Mouse (Mus musculus) heart, adult 2 months (tissue): Measurements from ENCODE around the gene Tmco5. TPM values are rescaled to one million over a fixed set of nuclear protein-coding genes. Genes with fewer than 3 reads are reported as not detected.

Experiments
- DNase-seq, 2 experiments: peaks; one replicate each; pipeline ENCODE4 v3.0.0; 2021
- H3K27ac ChIP-seq: fragments of 200-600 bp; 2 replicates; pipeline ENCODE4 v1.8.1; 2022
- H3K27me3 ChIP-seq: fragments of 200-500 bp; 2 replicates; pipeline ENCODE4 v1.6.1; 2012; ENCODE audit warnings: mild to moderate bottlenecking, low read length, inconsistent platforms, mixed read lengths; ENCODE audit not compliant: control insufficient read depth, insufficient read depth
- H3K36me3 ChIP-seq: fragments of 200-500 bp; 2 replicates; pipeline ENCODE4 v1.6.1; 2012; ENCODE audit warnings: low read length, inconsistent platforms; ENCODE audit not compliant: control insufficient read depth, insufficient read depth
- H3K4me1 ChIP-seq: fragments of 200-500 bp; 2 replicates; pipeline ENCODE4 v1.6.1; 2011; ENCODE audit warnings: low read length; ENCODE audit not compliant: control insufficient read depth, insufficient read depth
- H3K4me3 ChIP-seq: fragments of 200-600 bp; 2 replicates; pipeline ENCODE4 v1.8.1; 2022
- H3K79me2 ChIP-seq: fragments of 200-500 bp; replicated peaks from 2 replicates; pipeline ENCODE4 v1.6.1; 2012; ENCODE audit warnings: mild to moderate bottlenecking, inconsistent platforms, low read length, moderate library complexity, mixed read lengths; ENCODE audit not compliant: control insufficient read depth, insufficient read depth
- H3K9ac ChIP-seq: fragments of 200-500 bp; 2 replicates; pipeline ENCODE4 v1.6.1; 2012; ENCODE audit warnings: low read depth, mild to moderate bottlenecking, control low read depth, inconsistent platforms, low read length, mixed read lengths
- CTCF ChIP-seq: fragments of 200-600 bp; IDR thresholded peaks from 2 replicates; pipeline ENCODE4 v1.8.1; 2022; ENCODE audit warnings: antibody characterized with exemption, mild to moderate bottlenecking, moderate library complexity
- EP300 ChIP-seq: fragments of 200-500 bp; IDR thresholded peaks from 2 replicates; pipeline ENCODE4 v1.6.1; 2011; ENCODE audit warnings: low read depth, low read length, control low read depth; ENCODE audit not compliant: insufficient read depth
- POLR2A ChIP-seq: fragments of 200-500 bp; IDR thresholded peaks from 2 replicates; pipeline ENCODE4 v1.6.1; 2011; ENCODE audit warnings: mild to moderate bottlenecking, low read depth, low read length, control low read depth; ENCODE audit not compliant: insufficient read depth
- WGBS: fragments of 180-500 bp; shearing (Covaris S2); methylation state at CpG from one replicate; pipeline ENCODE4 v1.1.7; 2018; 5-methylcytosine and 5-hydroxymethylcytosine counted together
- intact Hi-C: fragments of 180-260 bp; cut with DNase I; formaldehyde crosslinking; loops from one replicate; pipeline ENCODE4 v1.15.1; 2025
- polyA plus RNA-seq: library from polyadenylated mRNA; depleted of rRNA; stranded (reverse); fragments of >200 nt; gene quantifications from 2 replicates; pipeline ENCODE4 v1.2.3, GENCODE M21; 2012
- total RNA-seq, 2 experiments: library from RNA; stranded (reverse); gene quantifications; 2 replicates each; pipeline ENCODE4 v1.2.3; 2021

Gene Tmco5
- total and polyA plus RNA-seq, 3 experiments: not detected

- DNase-seq: peak; percentile 81 to 94
- Histone ChIP-seq H3K9ac (peak overlapping the region; percentile 51), H3K4me1 (peaks cover 2% of the 10 kb centered on the region; the same call in 1 of the 2 replicates), H3K4me3 (peak overlapping the region; percentile 34), H3K79me2 (no peaks in the 10 kb centered on the region), H3K36me3 (no peaks in the 10 kb centered on the region), H3K27me3 (no peaks in the 10 kb centered on the region), H3K27ac (peak overlapping the region; percentile 64)
- intact Hi-C loops: loop anchor here (1.0 to 5.0 kb wide), 5 partner anchors 78 to 538 kb away; partner anchors contain the start of gene Spred1
- 9% methylated on average over 19 of the region's 19 CpGs for WGBS
- TF ChIP-seq CTCF (peak; percentile 88), POLR2A (no peak), EP300 (peak; percentile 75; the same call in 1 of the 2 replicates)
Observed at GRCm38 (mm10) chr2:116899615-116900272, 21.3 kb downstream of the Tmco5 start.

- Histone ChIP-seq H3K4me3 (peak overlapping the region; percentile 34), H3K79me2 (no peaks in the 10 kb centered on the region), H3K27me3 (no peaks in the 10 kb centered on the region), H3K4me1 (peaks cover 2% of the 10 kb centered on the region; the same call in 1 of the 2 replicates), H3K36me3 (no peaks in the 10 kb centered on the region), H3K27ac (peak overlapping the region; percentile 64), H3K9ac (peak overlapping the region; percentile 51)
- DNase-seq: no peak
- intact Hi-C loops: loop anchor here (1.0 to 5.0 kb wide), 4 partner anchors 77 to 280 kb away; partner anchors contain the start of gene Spred1
- 28% methylated on average over 10 of the region's 10 CpGs for WGBS
- no peak; the same call in 1 of the 2 replicates for TF ChIP-seq CTCF
- TF ChIP-seq POLR2A: no peak
- TF ChIP-seq EP300: no peak
Observed at GRCm38 (mm10) chr2:116900273-116900843, 21.9 kb downstream of the Tmco5 start.

GRCm38 (mm10) chr2:116908268-116908667 lies 29.8 kb downstream of the Tmco5 start:
- no peak for DNase-seq
- intact Hi-C loops: no loop called here
- H3K27me3 ChIP-seq: no peaks in the 10 kb centered on the region
- H3K36me3 ChIP-seq: no peaks in the 10 kb centered on the region
- no peak overlapping the region for H3K27ac ChIP-seq
- H3K79me2 ChIP-seq: no peaks in the 10 kb centered on the region
- no peaks in the 10 kb centered on the region for H3K4me1 ChIP-seq
- WGBS: 61% methylated on average over 8 of the region's 8 CpGs
- H3K4me3 ChIP-seq: no peak overlapping the region
- TF ChIP-seq EP300 (no peak), POLR2A (no peak), CTCF (no peak)
- H3K9ac ChIP-seq: no peak overlapping the region

GRCm38 (mm10) chr2:116912334-116913070 lies 34.0 kb downstream of the Tmco5 start:
- no peak overlapping the region for H3K9ac ChIP-seq
- no peaks in the 10 kb centered on the region for H3K36me3 ChIP-seq
- no peaks in the 10 kb centered on the region for H3K79me2 ChIP-seq
- H3K4me1 ChIP-seq: peaks cover 5% of the 10 kb centered on the region
- H3K4me3 ChIP-seq: no peak overlapping the region
- intact Hi-C loops: no loop called here
- DNase-seq: no peak
- WGBS: 74% methylated on average over 7 of the region's 7 CpGs
- H3K27me3 ChIP-seq: no peaks in the 10 kb centered on the region
- no peak overlapping the region for H3K27ac ChIP-seq
- TF ChIP-seq CTCF: no peak
- no peak for TF ChIP-seq POLR2A
- TF ChIP-seq EP300: no peak

- peak in 1 of 2 experiments; percentile 18 for DNase-seq
Observed at GRCm38 (mm10) chr2:116913677-116914405, 35.4 kb downstream of the Tmco5 start.

More at GRCm38 (mm10) chr2:116913677-116914405, 35.4 kb downstream of the Tmco5 start:
- Histone ChIP-seq H3K27ac (no peak overlapping the region), H3K79me2 (no peaks in the 10 kb centered on the region), H3K36me3 (no peaks in the 10 kb centered on the region), H3K4me1 (peaks cover 5% of the 10 kb centered on the region), H3K27me3 (no peaks in the 10 kb centered on the region), H3K4me3 (no peak overlapping the region), H3K9ac (no peak overlapping the region)
- WGBS: 53% methylated on average over 20 of the region's 20 CpGs
- intact Hi-C loops: no loop called here
- TF ChIP-seq POLR2A (0 out of 2 replicates have a peak, but pooled peaks have one; percentile 12), CTCF (no peak)
